13 mouse cellular contexts compared by ENCODE assay signal in genomic region chr17:31089848-31090247, GRCm38 (mm10). TPM values are rescaled to one million over a fixed set of nuclear protein-coding genes. Genes with fewer than 3 reads are reported as not detected.
DNase-seq lines count a peak whose midpoint lies in the region; ATAC-seq and TF ChIP-seq lines count a peak whose summit lies in the region.
"Had no signal": no experiment of that assay in that cellular context is flagged by ENCODE, and none has a peak within 500 bp of the region (broad histone marks: within the 10 kb centered on the region; RNA-seq: fewer than 3 reads in every experiment).

No protein-coding gene starts in this region.

- H3K4me2 ChIP-seq in kidney, postnatal 0 days (ENCODE audit: low read length) = no peak overlapping the region
- no peak overlapping the region for H3K4me2 ChIP-seq in hindbrain, embryonic 14.5 days (replicated peaks)
- no peak overlapping the region for H3K4me2 ChIP-seq in liver, embryonic 16.5 days (ENCODE audit: low read depth, low read length)
- no peak overlapping the region for H3K4me2 ChIP-seq in midbrain, embryonic 14.5 days (ENCODE audit: low read length)
- H3K4me2 ChIP-seq: embryonic facial prominence, embryonic 15.5 days had no signal

- H3K27me3 ChIP-seq in kidney, postnatal 0 days (ENCODE audit: insufficient read depth, low read length) = no peaks in the 10 kb centered on the region
- no peaks in the 10 kb centered on the region for H3K27me3 ChIP-seq in hindbrain, embryonic 14.5 days (ENCODE audit: control insufficient read depth, insufficient read depth, low read length)
- H3K27me3 ChIP-seq in liver, embryonic 16.5 days (ENCODE audit: control insufficient read depth, insufficient read depth, low read depth, low read length) = no peaks in the 10 kb centered on the region
- H3K27me3 ChIP-seq in midbrain, embryonic 14.5 days (ENCODE audit: control insufficient read depth, insufficient read depth, low read length) = no peaks in the 10 kb centered on the region
- H3K27me3 ChIP-seq: embryonic facial prominence, embryonic 15.5 days had no signal

- no peaks in the 10 kb centered on the region for H3K36me3 ChIP-seq in kidney, postnatal 0 days (ENCODE audit: insufficient read depth, low read length)
- no peaks in the 10 kb centered on the region for H3K36me3 ChIP-seq in hindbrain, embryonic 14.5 days (replicated peaks; ENCODE audit: control insufficient read depth, insufficient read depth)
- peaks cover 5% of the 10 kb centered on the region for H3K36me3 ChIP-seq in liver, embryonic 16.5 days (ENCODE audit: control insufficient read depth, insufficient read depth)
- 0 out of 2 replicates have a peak, but pooled peaks cover 3% of the 10 kb centered on the region for H3K36me3 ChIP-seq in midbrain, embryonic 14.5 days (ENCODE audit: control insufficient read depth, insufficient read depth, low read length)
- H3K36me3 ChIP-seq: embryonic facial prominence, embryonic 15.5 days had no signal

- no peaks in the 10 kb centered on the region for H3K9me3 ChIP-seq in kidney, postnatal 0 days (replicated peaks; ENCODE audit: low read length)
- H3K9me3 ChIP-seq in hindbrain, embryonic 14.5 days (ENCODE audit: control insufficient read depth, low read length) = no peaks in the 10 kb centered on the region
- no peaks in the 10 kb centered on the region for H3K9me3 ChIP-seq in liver, embryonic 16.5 days (replicated peaks; ENCODE audit: control insufficient read depth, low read length)
- no peaks in the 10 kb centered on the region for H3K9me3 ChIP-seq in midbrain, embryonic 14.5 days (ENCODE audit: control insufficient read depth, low read length)
- H3K9me3 ChIP-seq: embryonic facial prominence, embryonic 15.5 days had no signal

- H3K4me3 ChIP-seq in kidney, postnatal 0 days (replicated peaks; ENCODE audit: low read depth, low read length) = no peak overlapping the region
- H3K4me3 ChIP-seq in hindbrain, embryonic 14.5 days (replicated peaks; ENCODE audit: low read length) = no peak overlapping the region
- H3K4me3 ChIP-seq in liver, embryonic 16.5 days (ENCODE audit: low read depth, low read length) = no peak overlapping the region
- no peak overlapping the region for H3K4me3 ChIP-seq in midbrain, embryonic 14.5 days (replicated peaks; ENCODE audit: low read depth, low read length)
- H3K4me3 ChIP-seq: embryonic facial prominence, embryonic 15.5 days had no signal

- DNase-seq in kidney, postnatal 0 days (ENCODE audit: low spot score) = peak; percentile 28
- no peak for DNase-seq in kidney, adult 8-10 months
- no peak for DNase-seq in hindbrain, embryonic 14.5 days (ENCODE audit: low spot score)
- no peak for DNase-seq in midbrain, embryonic 14.5 days
- no peak for DNase-seq in kidney, postnatal 4 days
- no peak for DNase-seq in layer of hippocampus, postnatal 36 days
- DNase-seq: cerebellum, adult 9-11 months; kidney, postnatal 14 days had no signal

- WGBS in kidney, postnatal 0 days = 52% methylated on average over 8 of the region's 8 CpGs
- WGBS in hindbrain, embryonic 14.5 days = 81% methylated on average over 8 of the region's 8 CpGs
- WGBS in liver, embryonic 16.5 days (ENCODE audit: insufficient replicate concordance) = 46% methylated on average over 8 of the region's 8 CpGs
- 86% methylated on average over 8 of the region's 8 CpGs for WGBS in midbrain, embryonic 14.5 days

- no peak overlapping the region for H3K9ac ChIP-seq in kidney, postnatal 0 days (ENCODE audit: low read depth, low read length)
- no peak overlapping the region for H3K9ac ChIP-seq in hindbrain, embryonic 14.5 days
- no peak overlapping the region; the same call in 1 of the 2 replicates for H3K9ac ChIP-seq in liver, embryonic 16.5 days (ENCODE audit: low read depth, low read length)
- H3K9ac ChIP-seq in midbrain, embryonic 14.5 days (replicated peaks; ENCODE audit: low read length) = no peak overlapping the region
- H3K9ac ChIP-seq: embryonic facial prominence, embryonic 15.5 days had no signal

- ATAC-seq in kidney, postnatal 0 days (replicated peaks; ENCODE audit: low FRiP score, low read depth) = no peak
- no peak for ATAC-seq in hindbrain, embryonic 14.5 days (ENCODE audit: low FRiP score)
- ATAC-seq in liver, embryonic 16.5 days (ENCODE audit: low read depth) = no peak
- ATAC-seq in midbrain, embryonic 14.5 days (ENCODE audit: low FRiP score, low TSS enrichment) = no peak

- TF ChIP-seq CTCF in kidney, postnatal 0 days (IDR thresholded peaks at IDR 0.05; ENCODE audit: low read depth) = no peak

- no peak overlapping the region for H3K27ac ChIP-seq in kidney, postnatal 0 days
- H3K27ac ChIP-seq in hindbrain, embryonic 14.5 days = 0 out of 2 replicates have a peak overlapping the region, but pooled peaks have one; percentile 4
- H3K27ac ChIP-seq in liver, embryonic 16.5 days (ENCODE audit: low read length) = peak overlapping the region; percentile 88
- 0 out of 2 replicates have a peak overlapping the region, but pooled peaks have one; percentile 6 for H3K27ac ChIP-seq in midbrain, embryonic 14.5 days (replicated peaks; ENCODE audit: low read depth, low read length)

- H3K4me1 ChIP-seq in kidney, postnatal 0 days (replicated peaks; ENCODE audit: insufficient read depth, low read length) = peaks cover 11% of the 10 kb centered on the region; the same call in 1 of the 2 replicates
- H3K4me1 ChIP-seq in hindbrain, embryonic 14.5 days (replicated peaks; ENCODE audit: control insufficient read depth, insufficient read depth, low read length) = peaks cover 49% of the 10 kb centered on the region
- peaks cover 53% of the 10 kb centered on the region for H3K4me1 ChIP-seq in liver, embryonic 16.5 days (ENCODE audit: control insufficient read depth, low read depth, low read length)
- H3K4me1 ChIP-seq in midbrain, embryonic 14.5 days (ENCODE audit: control insufficient read depth, insufficient read depth, low read length) = peaks cover 39% of the 10 kb centered on the region

RNA-seq across cellular contexts. Expression of gene Abcg1, which starts 32.4 kb away (rescaled TPM):
- 8.5 and 8.8 TPM in 2 replicates for polyA plus RNA-seq in kidney, postnatal 0 days (2015; fragmentation: Nextera tagmentation; extraction: Ambion mirVana)
- 19.3 and 21.1 TPM in 2 replicates for polyA plus RNA-seq in hindbrain, embryonic 14.5 days (2014; fragmentation: Nextera tagmentation; extraction: Ambion mirVana)
- 10.4 and 10.8 TPM in 2 replicates for polyA plus RNA-seq in liver, embryonic 16.5 days (2015; fragmentation: Nextera tagmentation; extraction: Ambion mirVana)
- polyA plus RNA-seq in midbrain, embryonic 14.5 days (2014; fragmentation: Nextera tagmentation; extraction: Ambion mirVana) = 23.1 and 24.7 TPM in 2 replicates
- total RNA-seq in layer of hippocampus, postnatal 36 days (2021) = 10 to 100 TPM; 69.6 to 73.1 TPM

RNA-seq across cellular contexts. Expression of gene Tff3, which starts 39.6 kb away (rescaled TPM):
- polyA plus RNA-seq in kidney, postnatal 0 days (2015; fragmentation: Nextera tagmentation; extraction: Ambion mirVana) = 0.52 and 1.1 TPM in 2 replicates
- 2.9 and 4.5 TPM in 2 replicates for polyA plus RNA-seq in hindbrain, embryonic 14.5 days (2014; fragmentation: Nextera tagmentation; extraction: Ambion mirVana)
- 144 and 179 TPM in 2 replicates for polyA plus RNA-seq in liver, embryonic 16.5 days (2015; fragmentation: Nextera tagmentation; extraction: Ambion mirVana)
- polyA plus RNA-seq in midbrain, embryonic 14.5 days (2014; fragmentation: Nextera tagmentation; extraction: Ambion mirVana) = 0.51 and 1.3 TPM in 2 replicates
- total RNA-seq in layer of hippocampus, postnatal 36 days (2021) = not detected
- total RNA-seq: gastrocnemius, adult 8-10 months; hematopoietic stem cell, adult 5-6 weeks; left cerebral cortex, postnatal 25 days had no signal
- polyA plus RNA-seq: embryonic facial prominence, embryonic 15.5 days had no signal

RNA-seq across cellular contexts. Expression of gene Tff2, which starts 54.2 kb away (rescaled TPM):
- polyA plus RNA-seq in kidney, postnatal 0 days (2015; fragmentation: Nextera tagmentation; extraction: Ambion mirVana) = 4.9 and 7.7 TPM in 2 replicates
- not detected in 2 replicates for polyA plus RNA-seq in hindbrain, embryonic 14.5 days (2014; fragmentation: Nextera tagmentation; extraction: Ambion mirVana)
- 0.37 TPM in 1 of 2 replicates, not detected in the other for polyA plus RNA-seq in liver, embryonic 16.5 days (2015; fragmentation: Nextera tagmentation; extraction: Ambion mirVana)
- polyA plus RNA-seq in midbrain, embryonic 14.5 days (2014; fragmentation: Nextera tagmentation; extraction: Ambion mirVana) = not detected in 2 replicates
- total RNA-seq in layer of hippocampus, postnatal 36 days (2021) = not detected
- total RNA-seq: gastrocnemius, adult 8-10 months; hematopoietic stem cell, adult 5-6 weeks; left cerebral cortex, postnatal 25 days had no signal

Comparison
In these comparisons a context has a peak if more than half of its experiments do, and no peak if none do; other contexts are left out.
1. RNA of gene Tff3, which starts 39.6 kb away (polyA plus RNA-seq): 144 to 179 TPM in liver, embryonic 16.5 days; 2.9 to 4.5 TPM in hindbrain, embryonic 14.5 days, 0.51 to 1.3 TPM in midbrain, embryonic 14.5 days and 0.52 to 1.1 TPM in kidney, postnatal 0 days; every median in the first group is over 10 times any median in the second.